Mouse (Mus musculus) lung, postnatal 0 days (tissue): Measurements from ENCODE around the gene Gm17655. TPM values are rescaled to one million over a fixed set of nuclear protein-coding genes. Genes with fewer than 3 reads are reported as not detected.
"Not testable (repeated sequence)": the region's sequence is repeated elsewhere in the genome, so short reads cannot be mapped to it uniquely, and the experiment has no call there.

ENCODE experiments used
- ATAC-seq: fragments of 200-750 bp; cut with Nextera tagmentation; 2 replicates; pipeline ENCODE4 v1.8.0; 2017; ENCODE audit warnings: moderate library complexity
- DNase-seq: peaks from one replicate; pipeline ENCODE4 v3.0.0-alpha.2; 2016; ENCODE audit warnings: low spot score
- H3K27ac ChIP-seq: fragments of 300-500 bp; sonication (generic); 2 replicates; pipeline ENCODE4 v1.5.1; 2014; ENCODE audit warnings: antibody characterized with exemption, mild to moderate bottlenecking, low read length, mixed read lengths
- H3K27me3 ChIP-seq: fragments of 300-500 bp; sonication (generic); replicated peaks from 2 replicates; pipeline ENCODE4 v1.6.1; 2014; ENCODE audit warnings: low read length, mixed read lengths; ENCODE audit not compliant: insufficient read depth
- H3K36me3 ChIP-seq: fragments of 300-500 bp; sonication (generic); 2 replicates; pipeline ENCODE4 v1.6.1; 2014; ENCODE audit warnings: low read length, mixed read lengths; ENCODE audit not compliant: insufficient read depth
- H3K4me1 ChIP-seq: fragments of 300-500 bp; sonication (generic); 2 replicates; pipeline ENCODE4 v1.6.1; 2014; ENCODE audit warnings: antibody characterized with exemption, low read depth, low read length, mixed read lengths; ENCODE audit not compliant: insufficient read depth
- H3K4me2 ChIP-seq: fragments of 300-500 bp; sonication (generic); replicated peaks from 2 replicates; pipeline ENCODE4 v1.6.1; 2014; ENCODE audit warnings: low read depth, mild to moderate bottlenecking, low read length, moderate library complexity, mixed read lengths
- H3K4me3 ChIP-seq: fragments of 300-500 bp; sonication (generic); 2 replicates; pipeline ENCODE4 v1.5.1; 2014; ENCODE audit warnings: low read depth, low read length
- H3K9ac ChIP-seq: fragments of 300-500 bp; sonication (generic); replicated peaks from 2 replicates; pipeline ENCODE4 v1.6.1; 2014; ENCODE audit warnings: low read depth, mild to moderate bottlenecking
- H3K9me3 ChIP-seq: fragments of 300-500 bp; sonication (generic); 2 replicates; pipeline ENCODE4 v1.6.1; 2016; ENCODE audit warnings: low read length, mixed read lengths
- CTCF ChIP-seq: IDR thresholded peaks from 2 replicates; pipeline ENCODE4 v1.5.1; 2016; ENCODE audit warnings: antibody characterized with exemption, mild to moderate bottlenecking
- EP300 ChIP-seq: IDR thresholded peaks from 2 replicates; pipeline ENCODE4 v1.6.1; 2016; ENCODE audit warnings: antibody characterized with exemption, mild to moderate bottlenecking, control low read depth
- WGBS: fragments of 180-500 bp; shearing (Covaris S2); extraction: QIAGEN DNeasy Blood & Tissue Kit; methylation state at CpG from one replicate; pipeline ENCODE4 v1.1.7; 2014; 5-methylcytosine and 5-hydroxymethylcytosine counted together
- polyA plus RNA-seq: library from polyadenylated mRNA; unstranded; fragments of >200 nt; fragmentation: Nextera tagmentation; extraction: Ambion mirVana; gene quantifications from 2 replicates; pipeline ENCODE4 v1.2.1, GENCODE M21; 2015

Gm17655 gene
- polyA plus RNA-seq, result 1.6 and 2.0 TPM in 2 replicates

DNA sequence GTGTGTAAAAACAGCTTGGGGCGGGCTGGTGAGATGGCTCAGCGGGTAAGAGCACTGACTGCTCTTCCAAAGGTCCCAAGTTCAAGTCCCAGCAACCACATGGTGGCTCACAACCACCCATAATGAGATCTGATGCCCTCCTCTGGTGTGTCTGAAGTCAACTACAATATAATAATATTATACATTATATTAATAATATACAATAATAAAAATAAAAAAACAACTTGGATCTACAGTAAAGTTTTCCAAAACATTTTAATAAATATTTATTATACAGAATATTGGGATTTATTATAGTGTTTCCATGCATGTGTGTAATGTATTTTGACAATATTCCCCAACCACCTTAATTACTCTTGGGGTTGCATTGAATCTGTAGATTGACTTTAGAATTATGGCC is at the start of gene Gm17655:
Gm17655 (minus strand) TSS at position 101 of the 400 bp plus-strand sequence.
- DNase-seq, H3K9ac ChIP-seq, ATAC-seq, H3K9me3 ChIP-seq, H3K36me3 ChIP-seq, H3K4me1 ChIP-seq, H3K4me3 ChIP-seq, H3K27ac ChIP-seq, H3K27me3 ChIP-seq, H3K4me2 ChIP-seq: not testable (repeated sequence)
- 62% methylated on average over 2 of the region's 2 CpGs for WGBS

GRCm38 (mm10) chr5:110109991-110110441 is 37.7 kb upstream of the Gm17655 start, which contains the start of gene Zfp605:
Zfp605 (plus strand) TSS chr5:110110092.
- Histone ChIP-seq H3K27ac (peak within 1 kb of the TSS; percentile 66), H3K9ac (0 out of 2 replicates have a peak within 1 kb of the TSS, but pooled peaks have one; percentile 32), H3K4me3 (peak within 1 kb of the TSS; percentile 63), H3K4me1 (peaks cover 6% of the 10 kb centered on the region), H3K4me2 (peak within 1 kb of the TSS; percentile 68), H3K36me3 (peaks cover 2% of the 10 kb centered on the region; the same call in 1 of the 2 replicates), H3K27me3 (no peaks in the 10 kb centered on the region), H3K9me3 (no peaks in the 10 kb centered on the region)
- DNase-seq, result peak; percentile 85
- TF ChIP-seq EP300 (no peak), CTCF (no peak)
- WGBS, result under 1% methylated on average over 12 of the region's 12 CpGs
- ATAC-seq, result peak; percentile 18

GRCm38 (mm10) chr5:110108305-110108628 is 36.0 kb upstream of the Gm17655 start:
- DNase-seq (peak; percentile 99), ATAC-seq (no peak)
- TF ChIP-seq CTCF (peak; percentile 29; the same call in 1 of the 2 replicates), EP300 (no peak)
- under 1% methylated on average over 7 of the region's 7 CpGs for WGBS
- Histone ChIP-seq H3K27me3 (no peaks in the 10 kb centered on the region), H3K36me3 (peaks cover 19% of the 10 kb centered on the region), H3K4me3 (peak overlapping the region; percentile 78), H3K4me2 (peak overlapping the region; percentile 61; the same call in 1 of the 2 replicates), H3K9ac (no peak overlapping the region), H3K9me3 (no peaks in the 10 kb centered on the region), H3K27ac (peak overlapping the region; percentile 96), H3K4me1 (peaks cover 6% of the 10 kb centered on the region)

GRCm38 (mm10) chr5:110107581-110108304 is 35.4 kb upstream of the Gm17655 start, which contains the start of gene Gtpbp6:
Gtpbp6 (minus strand) TSS chr5:110108197.
- Histone ChIP-seq H3K36me3 (peaks cover 20% of the 10 kb centered on the region), H3K27ac (peak within 1 kb of the TSS; percentile 96), H3K4me1 (peaks cover 6% of the 10 kb centered on the region), H3K9ac (peak within 1 kb of the TSS; percentile 74), H3K4me3 (peak within 1 kb of the TSS; percentile 78), H3K9me3 (no peaks in the 10 kb centered on the region), H3K4me2 (peak within 1 kb of the TSS; percentile 61), H3K27me3 (no peaks in the 10 kb centered on the region)
- peak; percentile 88 for TF ChIP-seq EP300
- TF ChIP-seq CTCF, result no peak
- under 1% methylated on average over 66 of the region's 71 CpGs for WGBS
- DNase-seq, result peak; percentile 99
- peak; percentile 91 for ATAC-seq

GRCm38 (mm10) chr5:110106901-110107564 is 34.7 kb upstream of the Gm17655 start:
- DNase-seq (peak; percentile 84), ATAC-seq (peak; percentile 54)
- H3K36me3 ChIP-seq, result peaks cover 20% of the 10 kb centered on the region
- H3K27me3 ChIP-seq, result no peaks in the 10 kb centered on the region
- H3K9me3 ChIP-seq, result no peaks in the 10 kb centered on the region
- WGBS, result 14% methylated on average over 41 of the region's 41 CpGs
- H3K9ac ChIP-seq, result peak overlapping the region; percentile 74
- peak overlapping the region; percentile 96 for H3K27ac ChIP-seq
- peak overlapping the region; percentile 78 for H3K4me3 ChIP-seq
- no peak for TF ChIP-seq EP300
- TF ChIP-seq CTCF, result no peak
- peaks cover 8% of the 10 kb centered on the region for H3K4me1 ChIP-seq
- H3K4me2 ChIP-seq, result peak overlapping the region; percentile 61

- no peak for TF ChIP-seq EP300
- TF ChIP-seq CTCF, result no peak
- Histone ChIP-seq H3K4me1 (peaks cover 15% of the 10 kb centered on the region), H3K4me3 (peak overlapping the region; percentile 78), H3K9ac (peak overlapping the region; percentile 74; the same call in 1 of the 2 replicates), H3K27ac (no peak overlapping the region), H3K9me3 (no peaks in the 10 kb centered on the region), H3K4me2 (peak overlapping the region; percentile 61), H3K36me3 (peaks cover 20% of the 10 kb centered on the region), H3K27me3 (no peaks in the 10 kb centered on the region)
- 93% methylated on average over 26 of the region's 26 CpGs for WGBS
- DNase-seq, result no peak
- no peak for ATAC-seq
Observed at GRCm38 (mm10) chr5:110106140-110106871, 34.0 kb upstream of the Gm17655 start.
